Mouse (Mus musculus): ENCODE results near the gene Dnmt3a.

DNA sequence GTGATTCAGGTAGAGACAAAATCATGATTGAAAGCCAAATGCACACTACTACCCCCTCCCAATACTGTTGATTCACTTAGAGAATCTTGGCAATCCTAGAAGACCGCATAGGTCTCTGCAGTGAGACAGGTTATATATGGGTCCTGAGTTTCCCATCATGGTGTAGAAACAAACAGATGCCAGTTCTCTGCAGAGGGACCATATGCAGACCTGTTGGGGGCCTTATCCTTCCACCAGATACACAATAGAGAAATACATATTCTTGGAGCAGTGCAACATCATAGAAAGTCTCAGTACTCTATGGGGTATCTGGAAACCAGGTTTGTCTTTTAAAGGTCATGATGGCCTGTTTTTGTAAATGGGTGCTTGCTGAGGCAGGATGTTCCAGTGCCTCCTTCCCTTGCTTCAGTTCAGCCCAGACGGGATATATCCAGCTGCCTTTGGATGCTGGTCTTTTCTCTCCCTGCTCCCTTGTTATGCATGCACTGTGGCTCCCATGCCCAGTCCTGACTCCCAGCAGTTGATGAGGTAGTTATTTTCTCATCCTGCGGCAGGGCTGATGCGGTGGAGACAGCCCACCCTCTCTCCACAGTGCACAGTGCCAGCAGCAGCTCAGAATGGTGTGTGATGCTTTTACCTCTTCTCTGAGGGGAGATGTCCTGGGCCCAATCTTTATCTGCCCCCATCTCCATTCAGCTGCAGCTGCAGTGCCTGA lies 44.8 kb upstream of the Dnmt3a start:
- TF ChIP-seq CTCF (IDR thresholded peaks at IDR 0.05; ENCODE audit: control insufficient read depth, insufficient read depth, insufficient read length): no peak
- TF ChIP-seq FOSL1 (IDR thresholded peaks at IDR 0.05; ENCODE audit: insufficient read depth, low read length, poor library complexity, severe bottlenecking): no peak
- no peak for TF ChIP-seq MAX (IDR thresholded peaks at IDR 0.05)

Data from C2C12 (cell line).